Mouse (Mus musculus) c-Kit-negative CD71-positive TER-119-positive erythroid progenitor cells, embryonic 14.5 days (primary cell): ENCODE results near the gene Cldn4.

ENCODE experiments used
- DNase-seq: peaks from one replicate; pipeline ENCODE4 v3.0.0-alpha.2; 2013; ENCODE audit warnings: low read depth, low spot score

Cldn4 gene

DNA sequence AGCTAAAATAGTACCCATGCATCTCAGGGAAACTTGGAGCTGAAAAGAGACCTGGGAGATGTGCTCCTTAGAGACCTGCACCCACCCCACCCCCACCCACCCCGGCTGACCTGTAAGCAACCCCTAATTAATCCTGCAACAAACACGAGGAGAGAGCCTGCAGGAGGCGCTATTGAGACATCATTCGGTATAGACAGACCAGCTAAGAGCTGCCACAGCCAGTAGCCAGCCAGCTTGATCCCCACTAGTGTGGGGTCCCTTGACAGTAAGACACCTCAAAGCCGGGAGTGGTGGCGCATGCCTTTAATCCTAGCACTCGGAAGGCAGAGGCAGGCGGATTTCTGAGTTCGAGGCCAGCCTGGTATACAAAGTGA lies 13.8 kb downstream of the Cldn4 start:
- peak; percentile 81 for DNase-seq

GRCm38 (mm10) chr5:134932179-134932902 lies 14.4 kb downstream of the Cldn4 start, which contains the start of gene Mettl27:
TSS of gene Mettl27 (plus strand) at chr5:134932368.
- peak; percentile 89 for DNase-seq

GRCm38 (mm10) chr5:134929988-134930387 lies 16.7 kb downstream of the Cldn4 start:
- no peak for DNase-seq

- no peak for DNase-seq
Observed at GRCm38 (mm10) chr5:134926726-134927125, 20.0 kb downstream of the Cldn4 start.

DNA sequence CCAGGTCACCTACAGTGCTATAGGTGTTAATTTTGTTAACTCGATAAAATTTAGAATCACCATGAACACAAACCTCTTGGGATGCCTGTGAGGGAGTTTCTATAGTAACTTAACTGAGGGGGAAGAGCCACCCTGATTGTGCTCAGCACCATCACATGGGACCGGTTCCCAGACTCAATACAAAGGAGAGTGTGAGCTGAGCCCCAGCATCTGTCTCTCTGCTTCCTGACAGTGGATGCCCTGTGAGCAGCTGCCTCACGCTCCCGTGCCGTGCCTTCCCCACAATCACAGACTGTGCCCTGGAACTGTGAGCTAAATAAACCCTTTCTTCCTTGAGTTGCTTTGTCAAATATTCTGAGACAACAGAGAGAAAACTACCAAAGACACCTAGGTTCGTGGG lies 23.6 kb downstream of the Cldn4 start:
- no peak for DNase-seq

- DNase-seq, result no peak
Observed at GRCm38 (mm10) chr5:134921106-134921505, 25.6 kb downstream of the Cldn4 start.

DNA sequence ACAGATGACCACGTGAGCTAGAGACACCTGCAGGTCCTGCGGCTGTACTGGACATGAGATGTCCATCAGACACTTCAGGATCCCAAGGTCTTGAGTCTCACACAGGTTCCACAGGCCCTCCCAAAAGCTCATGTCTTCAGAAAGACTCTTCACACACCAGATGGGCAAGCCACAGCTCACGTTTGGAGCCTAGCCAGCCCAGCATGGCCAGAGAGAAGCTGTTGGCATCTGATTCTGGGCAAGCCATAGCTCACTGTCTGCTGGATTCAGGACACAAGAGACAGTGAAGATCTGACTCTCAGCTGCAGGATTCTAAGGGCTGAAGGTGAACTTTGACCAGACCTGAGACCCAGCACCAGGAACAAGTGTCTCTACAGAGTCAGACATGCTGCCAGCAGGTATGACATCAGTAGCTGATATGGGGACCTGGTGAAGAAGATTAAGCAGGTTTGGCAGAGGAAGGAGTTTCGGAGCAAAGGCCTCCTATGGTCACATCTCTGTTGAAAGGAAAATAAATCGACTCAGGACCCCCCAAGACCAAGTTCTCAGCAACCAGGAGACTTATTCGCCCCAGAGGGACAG lies 26.5 kb downstream of the Cldn4 start:
- DNase-seq, result no peak

- peak; percentile 78 for DNase-seq
Observed at GRCm38 (mm10) chr5:134919097-134919496, 27.6 kb downstream of the Cldn4 start.

DNA sequence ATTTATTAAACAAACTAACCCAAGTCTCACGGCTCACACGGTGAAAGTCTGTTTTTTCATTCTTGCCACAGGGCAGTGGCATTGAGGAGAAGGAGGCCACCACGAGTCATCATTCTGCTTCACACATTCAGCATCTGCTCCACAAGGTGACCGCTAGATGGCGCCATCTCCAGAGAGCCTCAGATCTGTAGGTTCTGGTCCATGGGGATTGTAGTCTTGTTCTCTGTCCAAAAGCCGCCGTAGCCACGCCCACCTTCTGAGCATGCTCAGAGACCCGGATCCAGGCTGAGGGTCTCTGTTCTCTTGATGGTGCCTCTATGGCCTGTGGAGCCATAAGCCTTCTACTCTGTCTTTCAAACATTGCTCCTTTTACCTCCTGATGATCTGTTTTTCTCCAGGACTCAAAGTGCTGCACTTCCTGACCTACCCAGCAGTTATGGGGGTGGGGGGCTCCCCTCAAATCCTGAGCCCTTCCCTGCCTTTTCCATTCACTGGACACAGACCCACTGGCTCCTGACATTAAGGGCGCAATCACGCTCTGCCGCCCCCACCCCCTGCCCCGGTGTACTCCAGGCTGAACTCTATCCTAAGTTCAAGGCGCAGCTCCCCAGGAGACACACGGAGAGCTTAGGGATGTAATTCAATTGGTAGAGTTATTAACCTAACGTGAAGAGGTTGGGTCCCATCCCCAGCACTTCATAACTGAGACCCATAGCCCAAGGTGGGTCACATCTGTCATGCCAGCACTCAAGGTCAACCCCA lies 28.5 kb downstream of the Cldn4 start:
- DNase-seq, result peak; percentile 96

DNA sequence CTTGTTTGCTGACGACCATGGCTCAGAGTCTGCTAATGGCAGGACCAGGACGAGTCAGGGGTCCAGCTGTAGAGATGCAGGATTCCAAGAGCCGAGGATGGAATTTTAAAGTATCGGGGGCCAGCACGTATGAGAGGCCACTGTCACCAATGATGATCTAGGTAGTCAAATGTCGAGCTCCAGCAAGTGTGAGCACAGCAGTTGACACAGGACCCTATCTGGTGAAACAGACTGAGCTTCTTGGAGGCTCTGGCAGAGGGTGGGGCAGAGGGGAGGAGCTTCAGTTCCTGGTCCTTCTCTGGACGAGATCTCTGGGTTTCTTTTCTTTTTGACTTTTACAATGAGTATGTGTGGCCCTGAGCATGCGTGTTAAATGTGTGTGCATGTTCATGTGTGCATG lies 31.4 kb downstream of the Cldn4 start, which contains the start of gene Cldn13:
Gene Cldn13, minus strand, starts transcription at position 216 of the 400 bp plus-strand sequence.
- DNase-seq, result peak; percentile 90

DNA sequence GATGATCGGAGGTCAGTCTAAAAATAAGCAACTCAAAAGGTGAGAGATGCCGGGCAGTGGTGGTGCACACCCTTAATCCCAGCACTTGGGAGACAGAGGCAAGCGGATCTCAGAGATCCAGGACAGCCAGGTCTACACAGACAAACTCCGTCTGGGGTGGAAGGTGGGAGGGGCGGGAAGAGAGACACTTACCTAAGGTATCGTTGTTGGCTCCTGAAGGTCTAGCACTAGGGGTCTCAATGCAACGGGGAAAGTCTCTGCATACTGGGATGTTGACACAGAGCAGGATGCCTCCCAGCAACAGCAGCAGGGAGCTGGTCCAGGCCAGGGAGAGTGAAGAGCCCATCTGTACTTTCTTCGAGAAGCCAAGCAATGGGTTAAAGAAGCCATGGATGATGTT lies 32.2 kb downstream of the Cldn4 start:
- no peak for DNase-seq

DNA sequence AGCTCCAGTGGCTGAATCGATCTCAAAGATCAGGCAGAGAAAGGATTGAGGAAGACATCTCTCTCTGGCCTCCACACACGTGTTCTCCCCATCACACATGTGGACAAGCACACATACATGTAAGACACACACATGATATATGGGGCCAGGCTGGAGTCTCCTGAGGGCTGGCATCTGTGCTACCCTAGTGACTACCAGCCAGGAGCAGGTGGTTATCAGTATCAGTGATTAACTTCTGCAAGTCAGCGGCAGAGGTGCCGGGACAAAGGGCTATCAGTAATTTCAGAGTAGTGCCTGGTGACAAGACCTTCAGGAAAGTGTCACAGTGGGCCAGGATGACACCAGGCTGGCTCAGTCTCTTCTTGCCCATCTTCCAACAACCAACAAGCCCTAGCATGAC lies 33.0 kb downstream of the Cldn4 start:
- peak; percentile 84 for DNase-seq

- DNase-seq, result no peak
Observed at GRCm38 (mm10) chr5:134913352-134913751, 33.4 kb downstream of the Cldn4 start.

GRCm38 (mm10) chr5:134911901-134912300 lies 34.8 kb downstream of the Cldn4 start:
- DNase-seq, result no peak

- DNase-seq, result peak; percentile 82
Observed at GRCm38 (mm10) chr5:134907135-134907534, 39.6 kb downstream of the Cldn4 start.

DNA sequence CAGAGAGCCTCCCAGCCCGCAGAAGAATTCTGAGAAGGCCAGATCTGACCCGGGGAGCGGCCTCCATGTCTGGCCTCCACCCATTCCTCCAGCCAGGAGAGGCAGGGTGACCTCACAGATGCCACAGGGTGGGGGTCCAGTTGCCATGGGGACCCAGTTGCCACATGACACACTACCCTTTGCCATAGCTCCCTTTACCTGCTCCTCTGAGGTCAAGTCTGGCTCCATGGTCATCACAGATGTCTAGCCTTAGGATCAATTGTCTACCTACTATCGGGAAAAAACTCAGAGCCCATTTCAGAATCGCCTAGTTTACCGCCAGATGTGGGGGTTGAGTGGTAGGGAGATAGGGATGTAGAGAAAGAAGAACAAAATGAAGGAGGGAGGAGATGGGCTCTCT lies 40.1 kb downstream of the Cldn4 start, which contains the start of gene Tmem270:
Gene Tmem270, minus strand, starts transcription at position 101 of the 400 bp plus-strand sequence.
- DNase-seq, result no peak

GRCm38 (mm10) chr5:134901644-134902027 lies 45.1 kb downstream of the Cldn4 start:
- no peak for DNase-seq

DNA sequence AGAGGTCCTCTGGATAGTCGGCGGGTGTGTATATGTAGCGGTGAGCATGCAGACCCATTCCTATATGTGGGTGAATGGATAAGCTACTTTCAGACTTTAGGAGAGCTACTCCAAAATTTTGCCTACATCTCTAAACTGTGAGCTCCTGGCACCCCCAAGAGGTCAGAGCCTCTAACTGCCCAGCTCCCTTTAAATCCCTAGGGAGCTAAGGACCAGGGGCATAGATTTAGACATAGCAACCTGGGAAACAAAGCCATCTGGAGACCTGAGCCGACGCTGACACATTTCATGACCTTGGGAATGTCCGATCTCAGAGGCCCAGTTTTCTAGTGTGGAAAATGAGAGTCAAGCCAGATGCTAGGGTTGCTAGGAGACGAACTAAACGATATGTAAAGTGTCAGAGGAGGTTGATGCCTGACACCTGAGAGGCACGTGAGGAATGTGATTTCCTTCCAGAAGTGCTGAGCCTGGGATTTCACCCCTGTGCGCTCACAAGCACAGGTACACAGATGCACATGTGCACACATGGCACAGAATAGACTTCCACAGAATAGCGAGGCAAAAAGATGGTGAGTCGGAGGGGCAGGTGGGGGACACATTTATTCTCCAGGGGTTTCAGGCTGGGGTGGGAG lies 45.6 kb downstream of the Cldn4 start:
- no peak for DNase-seq

GRCm38 (mm10) chr5:134897596-134897995 lies 49.1 kb downstream of the Cldn4 start:
- no peak for DNase-seq

GRCm38 (mm10) chr5:134896965-134897364 lies 49.8 kb downstream of the Cldn4 start:
- DNase-seq, result no peak

GRCm38 (mm10) chr5:134895291-134895690 lies 51.4 kb downstream of the Cldn4 start:
- no peak for DNase-seq
